Mouse (Mus musculus) monocyte, adult 5-6 weeks (primary cell): Measurements from ENCODE around the gene Gldn. TPM values are rescaled to one million over a fixed set of nuclear protein-coding genes. Genes with fewer than 3 reads are reported as not detected.

Experiments
- ATAC-seq: fragments of 153-309, 156-312 bp; replicated peaks from 2 replicates; pipeline ENCODE4 v1.8.0; 2017; ENCODE audit warnings: mild to moderate bottlenecking; ENCODE audit not compliant: low TSS enrichment, insufficient number of reproducible peaks, severe bottlenecking, poor library complexity, low FRiP score
- total RNA-seq: library from RNA; stranded (forward); fragments of 200-1000, 200-491, 200-594 nt; gene quantifications from 3 replicates; pipeline ENCODE4 v1.2.3, GENCODE M21; 2017

The Gldn gene
- total RNA-seq, 1 experiment from 2014 or later = not detected

GRCm38 (mm10) chr9:54342026-54342425, 55.7 kb downstream of the Gldn start:
- ATAC-seq = no peak

- no peak for ATAC-seq
These were observed 70.5 kb downstream of the Gldn start for GRCm38 (mm10) chr9:54356756-54357155.

Other genes with a start within 250 kb of the Gldn start
- not detected in 3 replicates for gene Tnfaip8l3, start 218.1 kb upstream of the Gldn start, total RNA-seq
- gene Cyp19a1, start 18.4 kb upstream of the Gldn start, total RNA-seq = not detected in 3 replicates
- 2.8 to 15.1 TPM (median 12.4 TPM) in 3 replicates for gene Dmxl2, start 215.1 kb downstream of the Gldn start, total RNA-seq